Mouse (Mus musculus): ENCODE measurements around the gene Mlst8. TPM values are rescaled to one million over a fixed set of nuclear protein-coding genes. Genes with fewer than 3 reads are reported as not detected.
A peak's percentile ranks its signal among the peaks of the same experiment; 100 is the strongest.

The Mlst8 gene
- 30.3 and 36.2 TPM in 2 replicates for polyA plus RNA-seq (2014; fragmentation: Nextera tagmentation; extraction: Ambion mirVana)

GRCm38 (mm10) chr17:24478663-24479380 lies at the start of gene Mlst8:
Mlst8 (minus strand) TSS chr17:24479078.
- peak within 1 kb of the TSS; percentile 94 for H3K27ac ChIP-seq (replicated peaks; ENCODE audit: low read depth, low read length)
- ATAC-seq (ENCODE audit: insufficient number of reproducible peaks, low FRiP score, low TSS enrichment, low read depth) = peak; percentile 88

DNA sequence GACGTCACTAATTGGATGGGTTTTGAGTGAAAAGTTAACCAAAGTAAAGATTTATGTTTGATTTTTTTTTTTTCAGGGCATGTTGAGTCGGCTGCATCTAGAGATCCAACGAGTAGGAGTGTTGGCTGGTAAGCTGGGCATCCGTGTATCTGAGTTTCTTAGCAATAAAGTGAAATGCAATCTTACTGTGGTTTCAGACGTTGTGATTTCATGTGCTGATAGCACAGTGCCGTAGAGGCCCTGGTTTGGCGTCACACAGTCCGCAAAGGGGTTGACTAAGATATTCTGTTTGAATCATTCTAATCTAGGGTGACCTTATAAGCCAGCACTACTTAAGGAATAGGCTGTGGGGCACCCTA lies 49.7 kb upstream of the Mlst8 start:
- peaks cover 40% of the 10 kb centered on the region for H3K4me1 ChIP-seq (ENCODE audit: control insufficient read depth, insufficient read depth, low read length)
- under 1% methylated on average over 8 of the region's 8 CpGs for WGBS
- no peak for ATAC-seq (ENCODE audit: insufficient number of reproducible peaks, low FRiP score, low TSS enrichment, low read depth)

More at GRCm38 (mm10) chr17:24478663-24479380, at the start of gene Mlst8:
- Histone ChIP-seq H3K4me3 (ENCODE audit: low read depth, low read length) (peak within 1 kb of the TSS; percentile 82), H3K4me1 (ENCODE audit: control insufficient read depth, insufficient read depth, low read length) (peaks cover 8% of the 10 kb centered on the region), H3K9ac (ENCODE audit: low read length) (peak within 1 kb of the TSS; percentile 91), H3K36me3 (ENCODE audit: control insufficient read depth, insufficient read depth, low read length) (peaks cover 21% of the 10 kb centered on the region), H3K9me3 (ENCODE audit: control insufficient read depth, low read length) (no peaks in the 10 kb centered on the region), H3K4me2 (ENCODE audit: low read depth, severe bottlenecking) (peak within 1 kb of the TSS; percentile 58), H3K27me3 (ENCODE audit: control insufficient read depth, insufficient read depth, low read length) (no peaks in the 10 kb centered on the region)
- peak; percentile 99 for DNase-seq (ENCODE audit: low spot score)
- WGBS = under 1% methylated on average over 48 of the region's 48 CpGs

DNA sequence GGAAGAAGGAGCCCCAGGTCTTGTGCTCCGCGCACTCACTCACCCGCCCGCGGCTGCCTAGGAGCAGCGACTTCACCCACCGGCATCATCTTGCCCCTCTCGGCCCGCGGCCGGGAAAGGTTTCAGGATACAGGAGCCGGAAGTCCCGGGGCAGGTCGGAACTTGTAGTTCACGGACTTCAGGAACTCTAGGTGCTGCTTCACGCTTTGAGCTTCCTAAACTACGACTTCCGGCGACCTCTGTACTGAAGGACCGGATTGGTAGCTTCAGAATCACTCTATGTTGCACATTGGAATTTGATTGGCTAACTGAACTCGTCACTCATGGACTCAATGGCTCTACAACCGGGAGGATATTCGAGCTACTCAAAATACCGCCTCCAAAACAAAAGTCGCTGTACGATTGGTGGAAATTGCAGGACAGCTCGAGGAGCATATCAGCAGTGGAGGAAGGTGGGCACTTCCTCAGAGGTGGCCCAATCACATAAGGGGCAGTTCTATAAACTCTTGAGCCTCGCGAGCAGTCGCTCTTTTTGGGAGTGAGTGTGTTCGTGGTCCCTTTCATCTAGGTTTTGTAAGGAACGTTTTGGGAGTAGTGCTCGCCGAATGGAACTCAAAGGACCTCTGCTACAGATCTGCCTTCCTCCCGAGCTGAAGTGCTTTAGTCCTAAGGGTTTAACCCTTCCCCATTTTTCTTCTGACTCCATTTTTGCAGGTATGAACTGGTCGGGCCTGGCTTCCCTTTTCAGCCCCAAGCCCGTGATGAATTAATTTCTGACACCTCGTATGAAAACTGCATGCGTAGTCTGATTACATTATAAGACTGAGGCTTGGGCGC lies 49.1 kb upstream of the Mlst8 start, which contains the start of gene Traf7:
Gene Traf7 (minus strand): TSS at position 216 of the 837 bp plus-strand sequence.
- peak; percentile 97 for ATAC-seq (ENCODE audit: insufficient number of reproducible peaks, low FRiP score, low TSS enrichment, low read depth)
- H3K27ac ChIP-seq (replicated peaks; ENCODE audit: low read depth, low read length) = peak within 1 kb of the TSS; percentile 68; the same call in 1 of the 2 replicates
- under 1% methylated on average over 40 of the region's 40 CpGs for WGBS
- no peaks in the 10 kb centered on the region for H3K27me3 ChIP-seq (ENCODE audit: control insufficient read depth, insufficient read depth, low read length)
- peak within 1 kb of the TSS; percentile 84 for H3K4me2 ChIP-seq (ENCODE audit: low read depth, severe bottlenecking)
- H3K9me3 ChIP-seq (ENCODE audit: control insufficient read depth, low read length) = no peaks in the 10 kb centered on the region
- peak within 1 kb of the TSS; percentile 87 for H3K9ac ChIP-seq (ENCODE audit: low read length)
- H3K4me1 ChIP-seq (ENCODE audit: control insufficient read depth, insufficient read depth, low read length) = peaks cover 36% of the 10 kb centered on the region
- peak; percentile 95 for DNase-seq (ENCODE audit: low spot score)
- H3K36me3 ChIP-seq (ENCODE audit: control insufficient read depth, insufficient read depth, low read length) = peaks cover 6% of the 10 kb centered on the region; the same call in 1 of the 2 replicates
- peak within 1 kb of the TSS; percentile 62 for H3K4me3 ChIP-seq (ENCODE audit: low read depth, low read length)

More for the DNA sequence above, 49.7 kb upstream of the Mlst8 start:
- no peaks in the 10 kb centered on the region for H3K9me3 ChIP-seq (ENCODE audit: control insufficient read depth, low read length)
- no peaks in the 10 kb centered on the region for H3K27me3 ChIP-seq (ENCODE audit: control insufficient read depth, insufficient read depth, low read length)
- H3K4me2 ChIP-seq (ENCODE audit: low read depth, severe bottlenecking) = peak overlapping the region; percentile 84
- H3K27ac ChIP-seq (replicated peaks; ENCODE audit: low read depth, low read length) = peak overlapping the region; percentile 68; the same call in 1 of the 2 replicates
- H3K9ac ChIP-seq (ENCODE audit: low read length) = peak overlapping the region; percentile 77
- DNase-seq (ENCODE audit: low spot score) = no peak
- H3K4me3 ChIP-seq (ENCODE audit: low read depth, low read length) = peak overlapping the region; percentile 53
- H3K36me3 ChIP-seq (ENCODE audit: control insufficient read depth, insufficient read depth, low read length) = peaks cover 6% of the 10 kb centered on the region; the same call in 1 of the 2 replicates

DNA sequence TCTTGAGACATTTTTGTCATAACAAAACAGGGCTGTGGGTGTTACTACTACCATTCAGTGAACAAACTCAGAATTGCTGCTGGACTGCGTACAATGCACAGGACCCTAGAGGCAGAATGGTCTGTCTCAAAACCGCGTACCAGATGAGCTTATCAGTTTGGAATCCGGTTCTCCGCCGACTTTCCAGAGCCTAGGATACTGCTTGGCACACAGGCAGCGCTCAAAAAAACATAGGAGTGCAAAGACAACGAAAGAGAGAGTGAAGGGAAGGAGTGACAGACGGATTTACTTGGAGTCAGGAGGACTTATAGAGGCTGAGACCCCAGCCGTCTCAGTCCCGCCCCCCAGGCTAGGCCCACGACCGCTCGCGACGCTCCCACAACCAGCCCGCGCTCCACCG lies 48.4 kb upstream of the Mlst8 start:
- peak overlapping the region; percentile 62 for H3K4me3 ChIP-seq (ENCODE audit: low read depth, low read length)
- whole genome bisulfite sequencing = 1% methylated on average over 18 of the region's 19 CpGs
- peaks cover 6% of the 10 kb centered on the region; the same call in 1 of the 2 replicates for H3K36me3 ChIP-seq (ENCODE audit: control insufficient read depth, insufficient read depth, low read length)
- no peak overlapping the region for H3K27ac ChIP-seq (replicated peaks; ENCODE audit: low read depth, low read length)
- peaks cover 31% of the 10 kb centered on the region for H3K4me1 ChIP-seq (ENCODE audit: control insufficient read depth, insufficient read depth, low read length)
- H3K4me2 ChIP-seq (ENCODE audit: low read depth, severe bottlenecking) = peak overlapping the region; percentile 63
- no peaks in the 10 kb centered on the region for H3K27me3 ChIP-seq (ENCODE audit: control insufficient read depth, insufficient read depth, low read length)
- DNase-seq (ENCODE audit: low spot score) = no peak
- H3K9ac ChIP-seq (ENCODE audit: low read length) = peak overlapping the region; percentile 87
- no peak for ATAC-seq (ENCODE audit: insufficient number of reproducible peaks, low FRiP score, low TSS enrichment, low read depth)
- no peaks in the 10 kb centered on the region for H3K9me3 ChIP-seq (ENCODE audit: control insufficient read depth, low read length)

DNA sequence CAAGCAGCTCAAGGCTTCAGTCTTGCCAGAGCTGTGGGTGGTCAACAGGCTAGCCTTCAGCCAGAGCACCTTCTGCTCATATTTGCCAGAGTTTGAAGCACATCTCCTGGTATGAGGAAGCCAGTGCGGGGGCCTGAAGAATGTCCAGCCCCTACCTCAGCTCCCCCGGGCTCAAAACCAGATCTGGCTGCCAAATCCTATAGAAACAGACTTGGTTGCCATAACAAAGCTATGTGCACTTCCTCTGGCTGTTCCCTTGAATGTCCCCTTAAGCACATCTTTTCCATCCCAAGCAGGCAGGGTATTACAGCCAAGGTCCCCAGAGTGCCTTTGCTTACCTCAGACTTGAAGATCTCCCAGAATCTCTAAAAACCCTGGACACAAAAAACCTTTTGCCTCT lies 45.9 kb upstream of the Mlst8 start:
- Histone ChIP-seq H3K4me3 (ENCODE audit: low read depth, low read length) (no peak overlapping the region), H3K9ac (ENCODE audit: low read length) (no peak overlapping the region), H3K4me1 (ENCODE audit: control insufficient read depth, insufficient read depth, low read length) (peaks cover 15% of the 10 kb centered on the region), H3K4me2 (ENCODE audit: low read depth, severe bottlenecking) (no peak overlapping the region), H3K9me3 (ENCODE audit: control insufficient read depth, low read length) (no peaks in the 10 kb centered on the region), H3K36me3 (ENCODE audit: control insufficient read depth, insufficient read depth, low read length) (peaks cover 4% of the 10 kb centered on the region; the same call in 1 of the 2 replicates), H3K27me3 (ENCODE audit: control insufficient read depth, insufficient read depth, low read length) (no peaks in the 10 kb centered on the region), H3K27ac (replicated peaks; ENCODE audit: low read depth, low read length) (no peak overlapping the region)
- WGBS = 92% methylated on average over 2 of the region's 2 CpGs
- no peak for DNase-seq (ENCODE audit: low spot score)
- ATAC-seq (ENCODE audit: insufficient number of reproducible peaks, low FRiP score, low TSS enrichment, low read depth) = no peak

- no peak overlapping the region for H3K9ac ChIP-seq (ENCODE audit: low read length)
Observed at GRCm38 (mm10) chr17:24520450-24520849, 41.6 kb upstream of the Mlst8 start.

DNA sequence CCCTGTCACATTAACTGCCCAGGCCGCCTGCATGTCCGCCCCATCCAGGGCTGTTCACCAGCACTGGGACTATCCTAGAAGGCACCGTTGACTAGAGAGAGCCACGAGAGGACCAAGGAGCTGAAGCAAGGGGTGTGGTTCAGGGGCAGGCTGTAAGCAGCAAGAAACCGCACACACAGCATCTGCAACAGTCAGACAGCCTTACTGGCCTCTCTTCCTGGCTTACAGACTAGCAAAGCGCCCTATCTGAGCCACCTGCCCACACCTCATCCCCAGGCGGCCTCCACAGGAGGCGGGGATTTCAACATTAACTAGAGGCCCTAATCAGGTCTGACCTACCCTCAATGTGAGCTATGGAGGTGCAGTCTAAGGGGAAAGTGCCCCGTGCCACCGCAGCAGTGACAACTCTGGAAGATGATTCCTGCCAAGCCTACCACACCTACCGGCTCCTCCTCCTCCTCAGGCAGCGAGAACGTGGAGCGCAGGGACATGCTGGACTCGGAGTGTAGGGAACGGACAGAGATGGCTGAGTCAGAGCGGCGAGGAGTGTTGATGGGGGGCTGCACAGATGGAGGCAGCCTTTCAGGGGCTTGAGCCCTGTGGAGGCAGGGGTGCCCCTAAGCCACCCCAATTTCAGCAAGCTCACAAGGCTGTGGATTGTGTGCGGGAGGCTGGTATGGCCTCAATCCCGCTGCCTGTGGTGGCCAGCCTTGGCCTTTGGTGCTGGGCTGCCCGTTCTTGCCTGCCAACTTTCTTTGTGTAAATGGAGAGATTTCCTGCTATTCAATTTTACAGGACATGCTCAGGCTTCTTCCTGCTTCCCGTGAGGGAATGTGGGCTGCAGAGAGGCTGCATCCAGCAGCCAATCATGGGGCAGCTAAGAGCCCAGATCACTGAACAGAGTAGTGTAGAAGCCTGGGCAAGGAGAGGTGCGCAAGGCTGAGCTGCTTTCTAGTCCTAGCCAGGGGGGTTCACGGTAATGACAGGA lies 35.7 kb upstream of the Mlst8 start:
- H3K9me3 ChIP-seq (ENCODE audit: control insufficient read depth, low read length) = no peaks in the 10 kb centered on the region
- no peaks in the 10 kb centered on the region for H3K4me1 ChIP-seq (ENCODE audit: control insufficient read depth, insufficient read depth, low read length)
- no peak overlapping the region for H3K4me2 ChIP-seq (ENCODE audit: low read depth, severe bottlenecking)
- no peak for DNase-seq (ENCODE audit: low spot score)
- no peak overlapping the region for H3K27ac ChIP-seq (replicated peaks; ENCODE audit: low read depth, low read length)
- no peak for ATAC-seq (ENCODE audit: insufficient number of reproducible peaks, low FRiP score, low TSS enrichment, low read depth)
- no peak overlapping the region for H3K4me3 ChIP-seq (ENCODE audit: low read depth, low read length)
- 92% methylated on average over 24 of the region's 24 CpGs for WGBS
- no peak overlapping the region for H3K9ac ChIP-seq (ENCODE audit: low read length)
- H3K36me3 ChIP-seq (ENCODE audit: control insufficient read depth, insufficient read depth, low read length) = peaks cover 18% of the 10 kb centered on the region
- no peaks in the 10 kb centered on the region for H3K27me3 ChIP-seq (ENCODE audit: control insufficient read depth, insufficient read depth, low read length)

More at GRCm38 (mm10) chr17:24520450-24520849, 41.6 kb upstream of the Mlst8 start:
- whole genome bisulfite sequencing = 87% methylated on average over 4 of the region's 4 CpGs
- H3K27ac ChIP-seq (replicated peaks; ENCODE audit: low read depth, low read length) = no peak overlapping the region
- H3K9me3 ChIP-seq (ENCODE audit: control insufficient read depth, low read length) = no peaks in the 10 kb centered on the region
- no peaks in the 10 kb centered on the region for H3K27me3 ChIP-seq (ENCODE audit: control insufficient read depth, insufficient read depth, low read length)
- no peak overlapping the region for H3K4me3 ChIP-seq (ENCODE audit: low read depth, low read length)
- H3K36me3 ChIP-seq (ENCODE audit: control insufficient read depth, insufficient read depth, low read length) = peaks cover 8% of the 10 kb centered on the region
- H3K4me2 ChIP-seq (ENCODE audit: low read depth, severe bottlenecking) = no peak overlapping the region
- DNase-seq (ENCODE audit: low spot score) = no peak
- ATAC-seq (ENCODE audit: insufficient number of reproducible peaks, low FRiP score, low TSS enrichment, low read depth) = no peak
- no peaks in the 10 kb centered on the region for H3K4me1 ChIP-seq (ENCODE audit: control insufficient read depth, insufficient read depth, low read length)
